Mouse (Mus musculus) forebrain, embryonic 15.5 days (tissue): ENCODE measurements at regions not wholly inside any gene's neighbourhood (a gene's known extent, or its start where the extent isn't known, plus 50 kb on each side); places are given as distances from the start of the nearest gene placed in this dataset.

Source experiments
- ATAC-seq: fragments of 200-750 bp; cut with Nextera tagmentation; replicated peaks from 2 replicates; pipeline ENCODE4 v1.8.0; 2017; ENCODE audit warnings: mild to moderate bottlenecking, moderate TSS enrichment, moderate library complexity
- H3K27ac ChIP-seq: fragments of 300-500 bp; sonication (generic); replicated peaks from 2 replicates; pipeline ENCODE4 v1.5.1; 2015; ENCODE audit warnings: mild to moderate bottlenecking, inconsistent platforms
- H3K27me3 ChIP-seq: fragments of 300-500 bp; sonication (generic); 2 replicates; pipeline ENCODE4 v1.6.1; 2015; ENCODE audit warnings: inconsistent platforms
- H3K36me3 ChIP-seq: fragments of 300-500 bp; sonication (generic); 2 replicates; pipeline ENCODE4 v1.6.1; 2015; ENCODE audit warnings: mild to moderate bottlenecking, inconsistent platforms
- H3K4me1 ChIP-seq: fragments of 300-500 bp; sonication (generic); 2 replicates; pipeline ENCODE4 v1.6.1; 2015; ENCODE audit warnings: inconsistent platforms
- H3K4me2 ChIP-seq: fragments of 300-500 bp; sonication (generic); replicated peaks from 2 replicates; pipeline ENCODE4 v1.6.1; 2015; ENCODE audit warnings: mild to moderate bottlenecking, inconsistent platforms
- H3K4me3 ChIP-seq: fragments of 300-500 bp; sonication (generic); 2 replicates; pipeline ENCODE4 v1.5.1; 2015; ENCODE audit warnings: mild to moderate bottlenecking, inconsistent platforms
- H3K9ac ChIP-seq: fragments of 300-500 bp; sonication (generic); replicated peaks from 2 replicates; pipeline ENCODE4 v1.6.1; 2015; ENCODE audit warnings: mild to moderate bottlenecking, inconsistent platforms
- H3K9me3 ChIP-seq: fragments of 300-500 bp; sonication (generic); 2 replicates; pipeline ENCODE4 v1.6.1; 2016; ENCODE audit warnings: inconsistent platforms
- WGBS: fragments of 180-500 bp; shearing (Covaris S2); methylation state at CpG from one replicate; pipeline ENCODE4 v1.1.7; 2015; ENCODE audit warnings: mixed read lengths; 5-methylcytosine and 5-hydroxymethylcytosine counted together

DNA sequence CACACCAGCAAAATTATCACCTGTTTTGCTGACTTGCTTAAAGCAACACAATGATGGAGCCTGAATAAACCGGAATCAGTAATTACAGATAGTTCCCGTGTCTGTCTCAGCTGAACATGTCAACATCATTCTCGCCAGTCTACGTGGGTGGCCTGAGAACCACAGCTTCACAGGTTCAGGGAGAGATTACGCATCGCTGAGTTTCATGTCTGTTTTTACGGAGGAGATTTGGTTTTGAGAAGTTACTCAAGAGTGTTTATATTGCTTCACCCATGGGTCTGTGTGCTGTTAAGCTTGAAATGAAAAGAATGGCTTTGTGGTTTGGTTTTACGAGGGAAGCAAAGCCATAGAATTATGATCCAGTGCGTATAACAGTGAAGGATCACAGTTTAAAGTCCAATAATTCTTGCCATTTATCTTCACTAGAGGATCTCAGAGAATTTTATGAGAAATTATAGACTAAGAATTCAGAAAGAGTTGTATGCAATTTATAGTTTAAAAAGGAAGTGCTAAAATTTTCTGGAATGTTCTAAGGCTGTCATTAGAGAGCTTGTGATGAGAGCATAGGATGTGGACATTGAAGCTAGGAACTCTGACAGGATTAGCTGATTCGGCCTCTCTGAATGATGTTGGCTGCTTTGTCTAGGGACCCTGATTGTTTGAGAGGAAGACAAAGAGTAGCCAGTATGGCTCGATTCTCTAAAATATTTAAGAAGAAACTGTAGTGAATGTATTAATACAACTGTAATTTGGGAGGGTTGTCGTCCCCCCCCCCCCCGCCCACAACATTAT is 119.4 kb upstream of the Nectin3 start:
- H3K9ac ChIP-seq, result no peak overlapping the region
- no peak overlapping the region for H3K4me2 ChIP-seq
- no peaks in the 10 kb centered on the region for H3K4me1 ChIP-seq
- no peaks in the 10 kb centered on the region for H3K36me3 ChIP-seq
- no peak overlapping the region for H3K27ac ChIP-seq
- 55% methylated on average over 13 of the region's 13 CpGs for WGBS
- H3K27me3 ChIP-seq, result no peaks in the 10 kb centered on the region
- no peaks in the 10 kb centered on the region for H3K9me3 ChIP-seq
- no peak overlapping the region for H3K4me3 ChIP-seq
- no peak for ATAC-seq

DNA sequence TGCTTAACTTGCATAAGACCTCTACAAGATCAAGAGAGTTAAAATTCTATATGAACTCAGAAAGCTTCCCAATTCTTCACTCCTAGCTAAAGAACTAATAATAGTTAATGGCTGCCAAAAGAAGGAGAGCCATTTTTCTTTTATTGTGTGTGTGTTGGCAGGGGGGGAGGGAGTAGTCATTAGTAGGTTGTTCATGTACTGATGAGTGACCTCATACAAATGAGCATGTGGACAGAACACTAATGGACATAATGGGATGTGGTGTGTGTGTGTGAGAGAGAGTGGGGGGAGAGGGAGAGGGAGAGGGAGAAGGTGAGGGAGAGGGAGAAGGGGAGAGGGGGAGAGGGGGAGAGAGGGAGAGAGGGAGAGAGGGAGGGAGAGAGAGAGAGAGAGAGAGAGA is 118.3 kb upstream of the Nectin3 start:
- no peaks in the 10 kb centered on the region for H3K4me1 ChIP-seq
- H3K4me2 ChIP-seq, result no peak overlapping the region
- H3K4me3 ChIP-seq, result no peak overlapping the region
- H3K27me3 ChIP-seq, result no peaks in the 10 kb centered on the region
- ATAC-seq, result no peak
- no peaks in the 10 kb centered on the region for H3K9me3 ChIP-seq
- no peak overlapping the region for H3K9ac ChIP-seq
- no peaks in the 10 kb centered on the region for H3K36me3 ChIP-seq
- no peak overlapping the region for H3K27ac ChIP-seq

DNA sequence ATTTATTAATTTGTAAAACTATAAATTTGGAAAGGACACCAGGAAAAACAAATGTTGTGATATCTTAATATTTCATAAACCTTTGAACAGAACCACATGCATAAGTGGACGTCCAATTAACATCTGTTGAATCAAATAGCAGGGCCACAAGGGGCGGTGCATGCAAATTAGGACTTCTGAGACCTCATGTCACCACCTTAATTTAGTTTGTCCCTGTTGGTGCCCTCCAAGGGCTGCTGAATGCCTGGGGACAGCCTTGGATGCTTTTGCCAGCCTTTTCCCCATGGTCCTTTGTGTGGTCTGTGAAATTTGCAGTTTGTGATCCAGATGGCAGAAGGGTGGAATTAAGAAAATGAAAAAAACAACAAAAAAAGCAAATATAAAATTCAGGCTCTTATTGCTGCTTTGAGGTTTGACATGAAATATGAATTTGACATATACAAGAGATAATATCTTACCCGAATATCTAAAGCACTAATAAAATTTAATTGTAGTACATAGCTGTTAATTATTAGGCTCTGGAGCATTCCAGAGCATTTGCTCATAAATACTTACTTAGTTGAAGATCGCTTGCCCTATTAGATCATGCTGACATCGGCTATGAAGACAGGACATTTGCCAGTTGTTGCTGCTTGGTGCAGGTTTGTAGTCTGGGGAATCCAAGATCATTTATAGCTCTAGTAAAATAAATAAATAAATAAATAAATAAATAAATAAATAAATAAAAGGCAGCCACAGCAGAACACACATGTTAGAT is 114.9 kb upstream of the Nectin3 start:
- H3K36me3 ChIP-seq, result no peaks in the 10 kb centered on the region
- H3K4me1 ChIP-seq, result no peaks in the 10 kb centered on the region
- no peak overlapping the region for H3K27ac ChIP-seq
- H3K9me3 ChIP-seq, result no peaks in the 10 kb centered on the region
- H3K4me2 ChIP-seq, result no peak overlapping the region
- no peaks in the 10 kb centered on the region for H3K27me3 ChIP-seq
- WGBS, result 76% methylated on average over 5 of the region's 5 CpGs
- no peak overlapping the region for H3K4me3 ChIP-seq
- no peak for ATAC-seq
- no peak overlapping the region for H3K9ac ChIP-seq

DNA sequence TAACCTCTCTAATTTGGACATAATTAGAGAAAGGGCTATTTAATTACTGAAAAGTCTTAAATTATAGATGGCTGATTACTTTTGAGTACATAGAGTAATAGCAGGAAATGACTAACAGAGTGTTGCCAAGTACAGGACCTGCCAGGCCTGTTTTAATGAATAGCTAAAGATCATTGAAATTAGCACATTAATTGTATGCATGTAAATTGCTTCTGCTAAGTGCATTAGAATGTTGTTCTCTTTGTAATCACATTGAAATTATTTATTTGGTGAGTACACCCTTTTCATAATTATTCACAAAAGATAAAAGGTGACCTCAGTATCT is 107.5 kb upstream of the Nectin3 start:
- Histone ChIP-seq H3K27me3 (no peaks in the 10 kb centered on the region), H3K27ac (no peak overlapping the region), H3K4me2 (no peak overlapping the region), H3K4me3 (no peak overlapping the region), H3K36me3 (no peaks in the 10 kb centered on the region), H3K9ac (no peak overlapping the region), H3K4me1 (0 out of 2 replicates have a peak, but pooled peaks cover 4% of the 10 kb centered on the region), H3K9me3 (no peaks in the 10 kb centered on the region)
- ATAC-seq, result 0 out of 2 replicates have a peak, but pooled peaks have one; percentile 56

DNA sequence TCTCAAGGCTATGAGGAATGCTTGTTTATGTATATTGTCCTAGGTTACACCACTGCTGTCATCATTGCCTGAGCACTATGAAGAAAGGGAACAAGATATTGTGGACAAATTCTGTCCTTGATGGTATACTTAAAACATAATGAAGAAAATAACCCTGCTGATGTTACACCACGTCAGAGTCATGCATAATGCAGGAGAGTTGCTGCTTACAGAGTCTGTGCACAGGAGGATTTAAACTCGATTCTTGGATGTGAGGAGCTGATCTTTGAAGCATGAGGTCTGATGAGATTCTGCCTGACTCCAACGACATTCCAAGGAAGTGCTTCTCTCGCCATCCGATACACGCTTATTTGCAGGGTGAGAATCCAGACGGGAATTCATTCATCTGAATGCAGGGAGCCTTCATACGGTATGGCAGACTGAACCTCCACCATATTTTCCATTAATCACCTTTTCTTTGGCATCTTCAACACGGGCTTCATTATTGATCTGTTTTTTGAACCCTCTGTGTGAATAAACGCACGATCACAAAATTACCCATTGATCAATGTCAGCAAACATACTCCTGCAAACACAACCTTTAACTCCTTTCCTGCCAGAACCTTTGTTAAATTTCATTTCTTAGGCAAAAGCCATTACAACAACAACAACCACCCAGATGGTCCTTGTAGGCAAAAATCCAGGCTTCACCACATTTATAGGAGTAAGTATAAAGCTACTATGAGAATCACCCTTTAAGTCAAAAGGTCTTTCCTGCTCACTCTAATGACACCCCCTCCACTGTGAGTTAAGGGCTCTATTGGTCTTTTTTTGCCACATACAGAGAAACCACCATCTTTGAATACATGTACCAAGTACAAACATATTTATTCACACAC is 106.9 kb upstream of the Nectin3 start:
- H3K4me3 ChIP-seq, result no peak overlapping the region
- peak; percentile 55 for ATAC-seq
- 0 out of 2 replicates have a peak, but pooled peaks cover 4% of the 10 kb centered on the region for H3K4me1 ChIP-seq
- no peaks in the 10 kb centered on the region for H3K27me3 ChIP-seq
- H3K4me2 ChIP-seq, result no peak overlapping the region
- 58% methylated on average over 11 of the region's 11 CpGs for WGBS
- H3K9ac ChIP-seq, result no peak overlapping the region
- H3K9me3 ChIP-seq, result no peaks in the 10 kb centered on the region
- no peaks in the 10 kb centered on the region for H3K36me3 ChIP-seq
- H3K27ac ChIP-seq, result no peak overlapping the region

DNA sequence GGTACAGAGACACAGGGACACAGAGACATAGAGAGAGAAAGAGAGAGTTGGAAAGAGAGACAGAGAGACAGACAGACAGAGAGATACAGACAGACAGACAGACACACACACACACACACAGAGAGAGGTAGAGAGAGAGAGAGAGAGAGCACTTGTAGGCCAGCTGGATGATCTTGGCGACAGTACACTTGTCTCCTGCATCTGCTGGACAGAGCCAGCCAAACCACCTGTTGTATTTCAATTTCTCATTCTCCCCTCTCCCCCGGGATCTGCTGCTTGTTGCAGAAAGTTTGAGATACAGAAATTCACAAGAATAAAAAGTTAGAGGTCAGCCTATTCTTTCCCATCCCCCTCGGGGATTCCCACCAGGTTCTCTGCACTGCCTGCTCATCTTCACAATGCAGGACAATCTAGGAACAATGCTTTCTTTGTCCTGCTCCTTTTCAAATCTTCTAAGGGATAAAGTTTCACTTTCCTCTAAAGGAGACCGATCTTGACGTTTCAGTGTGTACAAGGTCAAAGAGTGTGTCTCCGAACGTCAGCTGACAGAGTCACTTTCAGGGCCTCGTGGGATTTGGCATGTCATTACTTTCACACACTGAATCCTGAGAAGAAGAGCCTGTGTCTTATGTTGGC is 94.4 kb upstream of the Nectin3 start:
- H3K27me3 ChIP-seq, result no peaks in the 10 kb centered on the region
- no peak overlapping the region for H3K4me3 ChIP-seq
- WGBS, result 24% methylated on average over 8 of the region's 8 CpGs
- no peaks in the 10 kb centered on the region for H3K4me1 ChIP-seq
- ATAC-seq, result no peak
- H3K36me3 ChIP-seq, result no peaks in the 10 kb centered on the region
- H3K4me2 ChIP-seq, result no peak overlapping the region
- H3K9me3 ChIP-seq, result no peaks in the 10 kb centered on the region
- no peak overlapping the region for H3K9ac ChIP-seq
- H3K27ac ChIP-seq, result no peak overlapping the region

DNA sequence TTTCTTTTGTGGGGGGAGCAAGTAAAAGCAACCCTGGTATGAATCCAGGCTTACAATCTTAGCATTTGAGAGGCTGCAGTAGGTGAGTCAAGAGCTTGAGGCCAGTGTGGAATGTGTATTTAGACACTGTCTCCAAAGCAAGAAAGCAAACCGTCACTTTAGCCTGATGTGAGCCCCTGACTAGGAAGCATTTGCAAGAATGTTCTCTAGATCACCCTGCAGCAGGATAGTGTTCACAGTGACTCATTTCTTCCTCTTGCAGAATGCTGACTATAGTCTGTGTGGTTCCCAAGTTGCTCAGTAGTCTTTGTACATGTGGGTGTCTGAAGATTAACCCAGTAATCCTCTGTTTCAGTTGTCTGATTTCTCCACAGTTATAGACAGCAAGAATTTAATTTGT is 88.7 kb upstream of the Nectin3 start:
- H3K4me3 ChIP-seq, result no peak overlapping the region
- no peak overlapping the region for H3K27ac ChIP-seq
- H3K27me3 ChIP-seq, result no peaks in the 10 kb centered on the region
- H3K36me3 ChIP-seq, result no peaks in the 10 kb centered on the region
- no peak for ATAC-seq
- no peak overlapping the region for H3K4me2 ChIP-seq
- WGBS, result 68% methylated on average over 1 of the region's 1 CpGs
- H3K4me1 ChIP-seq, result no peaks in the 10 kb centered on the region
- H3K9ac ChIP-seq, result no peak overlapping the region
- no peaks in the 10 kb centered on the region for H3K9me3 ChIP-seq

DNA sequence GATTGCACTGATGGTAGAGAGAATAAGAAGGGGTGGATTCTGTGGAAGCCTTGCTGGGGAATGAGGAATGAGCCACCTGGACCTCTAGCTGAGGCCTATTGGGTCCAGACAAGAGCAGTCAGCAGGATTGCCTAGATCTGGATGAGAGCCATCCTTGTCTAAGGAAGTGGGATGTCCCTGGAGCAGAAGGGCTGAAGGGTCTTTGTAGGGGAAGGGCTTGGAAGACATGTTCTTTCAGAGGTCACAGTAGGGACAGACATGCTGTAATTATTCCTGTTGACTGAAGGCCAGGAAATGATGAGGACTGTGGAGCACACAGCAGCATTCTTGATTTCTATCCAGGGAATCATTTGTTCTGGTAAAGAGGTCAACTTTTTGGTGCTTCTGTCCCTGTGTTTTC is 86.2 kb upstream of the Nectin3 start:
- no peak overlapping the region for H3K4me2 ChIP-seq
- H3K36me3 ChIP-seq, result no peaks in the 10 kb centered on the region
- no peak overlapping the region for H3K4me3 ChIP-seq
- H3K4me1 ChIP-seq, result no peaks in the 10 kb centered on the region
- H3K9me3 ChIP-seq, result no peaks in the 10 kb centered on the region
- H3K27ac ChIP-seq, result no peak overlapping the region
- ATAC-seq, result no peak
- no peaks in the 10 kb centered on the region for H3K27me3 ChIP-seq
- no peak overlapping the region for H3K9ac ChIP-seq

DNA sequence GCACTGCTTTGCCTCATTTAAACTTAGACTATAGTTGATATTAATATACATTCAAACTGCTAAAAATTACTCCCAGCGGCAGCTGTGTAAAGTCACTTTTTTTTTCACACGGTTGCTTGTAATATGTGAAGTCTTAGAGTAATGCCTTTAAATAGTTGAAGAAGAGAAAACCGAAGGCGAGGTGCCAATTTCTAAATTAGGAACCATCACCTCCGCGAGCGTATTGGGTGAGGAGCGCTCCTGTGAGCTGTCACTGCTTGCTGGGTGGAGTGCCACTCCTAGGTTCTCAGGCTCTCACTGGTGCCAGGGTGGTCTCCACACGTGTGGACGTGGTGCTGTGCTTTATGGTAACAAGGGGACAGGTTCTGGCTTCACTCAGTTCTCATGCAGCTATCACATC is 82.8 kb upstream of the Nectin3 start:
- Histone ChIP-seq H3K27me3 (no peaks in the 10 kb centered on the region), H3K4me3 (no peak overlapping the region), H3K4me1 (no peaks in the 10 kb centered on the region), H3K9me3 (no peaks in the 10 kb centered on the region), H3K4me2 (no peak overlapping the region), H3K9ac (no peak overlapping the region), H3K27ac (no peak overlapping the region), H3K36me3 (no peaks in the 10 kb centered on the region)
- WGBS, result 79% methylated on average over 10 of the region's 10 CpGs
- ATAC-seq, result no peak

DNA sequence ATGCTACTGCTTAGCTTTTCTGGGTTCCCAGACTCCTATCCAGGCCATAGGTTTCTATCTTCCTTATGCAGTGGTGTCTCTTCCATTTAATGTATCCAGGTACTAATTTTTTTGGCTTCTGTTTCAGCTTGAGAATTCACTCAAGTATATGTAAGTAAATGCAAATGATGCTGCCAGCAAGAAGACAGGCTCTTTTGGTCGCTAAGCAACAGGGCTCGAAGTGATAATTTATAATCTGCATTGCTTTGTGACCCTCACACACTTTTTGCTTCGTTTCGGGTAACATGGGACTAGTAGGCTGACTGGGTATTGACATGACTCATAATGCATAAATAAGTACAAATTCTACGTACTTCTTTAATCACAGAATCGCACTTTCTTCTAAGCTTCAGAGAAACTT is 75.9 kb upstream of the Nectin3 start:
- Histone ChIP-seq H3K4me2 (no peak overlapping the region), H3K9me3 (no peaks in the 10 kb centered on the region), H3K27ac (no peak overlapping the region), H3K36me3 (no peaks in the 10 kb centered on the region), H3K4me3 (no peak overlapping the region), H3K4me1 (peaks cover 3% of the 10 kb centered on the region; the same call in 1 of the 2 replicates), H3K9ac (no peak overlapping the region), H3K27me3 (no peaks in the 10 kb centered on the region)
- 50% methylated on average over 6 of the region's 6 CpGs for WGBS
- ATAC-seq, result no peak

DNA sequence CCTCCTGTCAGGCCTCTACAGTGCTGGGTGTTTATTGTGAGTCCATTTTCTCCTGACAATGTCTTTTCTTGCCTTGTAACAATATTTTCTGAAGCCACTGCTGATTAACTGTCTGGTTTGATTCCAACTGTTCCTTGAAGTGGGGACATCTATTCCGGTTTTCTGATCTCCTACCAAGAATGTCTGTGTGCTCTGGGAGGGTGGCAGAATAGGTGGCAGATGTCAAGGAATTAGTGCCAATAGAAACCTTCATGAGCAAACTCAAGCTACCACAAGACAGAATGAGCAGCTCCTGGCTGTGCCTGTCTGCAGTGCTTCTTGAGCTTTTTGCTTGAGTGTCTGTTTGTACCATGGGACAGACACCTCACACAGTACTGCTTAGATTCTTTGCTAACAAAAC is 69.1 kb upstream of the Nectin3 start:
- Histone ChIP-seq H3K4me2 (no peak overlapping the region), H3K4me3 (no peak overlapping the region), H3K9ac (no peak overlapping the region), H3K9me3 (no peaks in the 10 kb centered on the region), H3K27me3 (no peaks in the 10 kb centered on the region), H3K4me1 (no peaks in the 10 kb centered on the region), H3K36me3 (no peaks in the 10 kb centered on the region), H3K27ac (no peak overlapping the region)
- WGBS, result 62% methylated on average over 1 of the region's 1 CpGs
- ATAC-seq, result no peak
